Mouse (Mus musculus) natural killer cell, adult 2 months (primary cell): Measurements from ENCODE around the gene Adgrf1.
A peak's percentile ranks its signal among the peaks of the same experiment; 100 is the strongest.
"Not testable (repeated sequence)": the region's sequence is repeated elsewhere in the genome, so short reads cannot be mapped to it uniquely, and the experiment has no call there.

Experiments used
- DNase-seq, 2 experiments: peaks; one replicate each; pipeline ENCODE4 v3.0.0; 2022; ENCODE audit warnings: low spot score in 2 of 2

Gene Adgrf1

GRCm38 (mm10) chr17:43267046-43267749, 2.9 kb upstream of the Adgrf1 start:
- DNase-seq = peak; percentile 5

DNA sequence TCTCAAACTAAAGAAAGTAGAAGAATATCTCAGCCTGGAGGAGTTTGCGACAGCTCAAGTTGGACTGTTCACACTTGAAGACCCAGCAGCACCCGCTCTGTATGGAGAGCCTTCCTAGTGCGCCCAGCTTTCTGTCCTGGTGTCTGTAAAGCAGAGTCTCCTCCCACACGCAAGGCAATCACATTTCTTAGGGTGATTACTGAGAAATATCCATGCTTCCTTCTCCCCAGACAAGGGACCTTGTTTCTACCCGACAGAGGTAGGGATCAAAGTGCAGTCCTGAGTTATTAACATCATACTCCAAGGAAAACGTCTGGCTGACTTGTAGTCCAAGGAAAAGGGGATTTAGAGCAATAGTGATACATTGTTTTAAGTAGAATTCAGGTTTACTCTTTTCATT, 6.1 kb downstream of the Adgrf1 start:
- DNase-seq = no peak

- DNase-seq = no peak
Measured at GRCm38 (mm10) chr17:43277223-43277622, 7.1 kb downstream of the Adgrf1 start.

- no peak for DNase-seq
Measured at GRCm38 (mm10) chr17:43279671-43280070, 9.5 kb downstream of the Adgrf1 start.

DNA sequence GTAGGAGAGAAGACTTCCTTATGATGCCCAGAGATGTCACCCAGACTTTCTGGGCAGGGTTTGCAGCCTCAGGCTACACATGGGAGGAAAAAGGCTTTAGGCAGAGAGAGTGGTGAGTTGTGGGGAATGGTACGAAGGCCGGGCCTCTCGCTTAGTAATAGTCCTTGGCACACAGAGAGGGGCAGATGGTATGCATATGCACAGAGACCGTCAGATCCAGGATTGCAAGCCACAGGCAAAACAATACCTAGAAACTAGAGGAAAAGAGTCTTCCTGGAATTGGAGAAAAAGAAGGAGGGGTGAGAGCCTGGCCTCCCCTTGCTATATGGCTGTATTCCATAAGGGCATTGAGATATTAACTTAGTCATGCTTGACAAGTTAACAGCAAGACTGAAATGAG, 12.2 kb downstream of the Adgrf1 start:
- no peak for DNase-seq

GRCm38 (mm10) chr17:43282828-43283227, 12.7 kb downstream of the Adgrf1 start:
- DNase-seq = no peak

- DNase-seq = no peak
Measured at GRCm38 (mm10) chr17:43299515-43299914, 29.4 kb downstream of the Adgrf1 start.

GRCm38 (mm10) chr17:43325986-43326671, 56.0 kb downstream of the Adgrf1 start:
- no peak for DNase-seq

GRCm38 (mm10) chr17:43326726-43327700, 56.9 kb downstream of the Adgrf1 start:
- DNase-seq = peak in 1 of 2 experiments; percentile 8

DNA sequence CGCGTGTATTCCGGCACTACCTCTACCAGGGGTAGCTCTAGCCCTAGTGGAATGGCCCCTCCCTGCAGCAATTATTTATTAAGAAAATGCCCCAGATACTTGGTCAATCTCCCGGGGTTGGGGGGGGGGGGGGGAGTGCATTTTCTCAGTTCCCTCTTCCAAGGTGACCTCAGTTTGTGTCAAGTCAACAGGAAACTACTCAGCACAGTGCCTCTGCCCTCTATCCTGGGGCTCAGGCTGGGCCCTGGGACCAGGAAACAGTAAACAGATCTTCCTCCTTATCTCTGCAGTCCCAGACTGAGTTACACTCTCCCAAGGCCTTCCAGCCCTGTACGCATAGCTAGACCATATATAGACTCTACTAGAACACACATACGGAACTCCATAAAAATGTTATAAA, 57.7 kb downstream of the Adgrf1 start:
- DNase-seq = no peak

DNA sequence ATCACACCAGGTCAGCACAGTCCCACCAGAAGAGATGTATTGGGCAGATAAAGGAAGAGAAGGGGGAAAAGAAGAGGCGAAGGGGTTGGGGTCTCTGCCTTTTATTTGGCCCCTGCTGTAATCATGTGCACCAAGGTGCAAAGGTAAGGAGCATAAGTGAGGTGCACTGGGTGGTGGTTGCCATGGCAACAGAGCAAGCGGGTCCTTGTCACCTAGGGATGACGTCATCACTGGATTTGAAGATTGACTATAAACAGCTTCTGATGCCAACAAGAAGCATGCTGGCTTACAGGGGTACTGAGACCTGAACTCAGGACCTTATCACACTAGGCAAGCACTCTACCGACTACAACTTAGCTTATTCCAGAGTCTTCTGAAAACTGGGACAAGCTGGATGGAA, 59.1 kb downstream of the Adgrf1 start:
- no peak for DNase-seq

DNA sequence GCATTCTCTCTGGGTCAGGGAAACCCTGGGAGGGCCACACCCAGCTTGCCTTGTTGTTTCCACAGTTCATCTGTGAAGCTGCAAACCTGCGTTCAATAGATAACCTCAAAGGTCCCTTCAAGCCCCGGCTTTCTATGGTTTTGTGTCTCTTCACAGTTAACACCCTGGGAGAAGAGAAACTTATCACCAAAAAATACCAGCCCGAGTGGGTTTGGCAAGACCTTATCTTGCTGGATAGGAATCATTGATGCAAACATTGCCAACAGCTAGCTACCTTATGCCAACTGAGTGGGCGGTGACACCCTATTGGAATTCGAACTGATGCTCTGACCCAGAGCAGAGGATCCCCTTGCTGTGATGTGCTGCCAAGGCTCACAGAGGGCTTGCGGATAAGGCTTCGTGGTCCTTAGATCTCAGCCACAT, 59.6 kb downstream of the Adgrf1 start:
- no peak for DNase-seq

DNA sequence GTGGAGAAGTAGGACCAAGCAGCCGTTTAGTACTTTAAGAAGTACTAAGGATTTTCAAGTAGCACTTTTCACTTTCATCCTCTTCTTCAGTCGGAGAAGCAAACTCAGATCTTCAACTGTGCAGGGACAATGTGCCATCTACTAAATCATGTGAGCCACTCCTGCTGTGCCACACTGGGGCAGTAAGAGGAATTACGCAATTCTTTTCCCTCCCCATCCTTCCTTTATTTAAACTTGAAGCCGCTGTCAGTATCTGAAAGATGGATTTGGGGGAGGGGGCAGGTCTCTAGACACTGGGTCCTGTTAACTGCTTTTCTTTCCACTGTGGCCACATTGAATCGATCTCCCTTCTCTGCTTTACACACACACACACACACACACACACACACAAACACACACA, 62.6 kb downstream of the Adgrf1 start:
- no peak for DNase-seq

DNA sequence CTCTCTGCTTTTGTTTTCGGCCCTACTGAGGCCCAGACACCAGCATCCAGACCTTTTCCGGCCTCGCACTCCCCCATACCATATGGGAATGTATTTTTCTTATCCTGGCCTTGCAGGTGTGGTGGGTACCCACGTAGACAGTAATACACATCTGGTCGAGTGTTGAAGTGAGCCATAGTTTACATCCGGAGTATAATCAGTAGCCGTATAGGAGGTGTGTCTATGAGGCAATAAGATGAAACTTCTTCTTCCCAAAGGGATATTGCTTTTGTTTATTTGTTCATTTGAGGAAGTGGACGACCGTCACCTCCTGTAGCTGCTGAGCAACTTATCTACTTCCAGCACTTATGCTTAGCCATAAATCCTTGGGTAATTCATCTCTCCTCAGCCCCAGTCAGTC, 63.9 kb downstream of the Adgrf1 start:
- no peak for DNase-seq

- no peak for DNase-seq
Measured at GRCm38 (mm10) chr17:43337643-43338042, 67.5 kb downstream of the Adgrf1 start.

DNA sequence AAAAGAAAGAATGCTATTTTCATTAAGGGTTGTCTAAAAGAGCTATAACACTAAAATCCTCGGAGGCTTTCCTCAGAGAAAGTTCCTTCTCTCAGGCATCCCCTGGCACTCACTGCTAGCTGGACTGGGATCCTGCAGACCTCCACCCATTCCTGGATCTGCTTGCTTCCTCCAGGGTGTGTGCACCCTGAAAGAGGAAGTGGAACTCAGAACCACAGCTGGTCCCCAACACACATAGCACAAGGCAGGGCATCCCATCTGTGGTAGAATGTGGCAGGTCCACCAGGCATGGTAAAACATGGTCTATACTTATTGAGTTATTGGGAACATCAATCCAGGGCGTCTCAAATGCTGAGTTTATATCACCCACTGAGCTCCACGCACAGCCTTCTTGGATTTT, 68.2 kb downstream of the Adgrf1 start:
- DNase-seq = no peak

DNA sequence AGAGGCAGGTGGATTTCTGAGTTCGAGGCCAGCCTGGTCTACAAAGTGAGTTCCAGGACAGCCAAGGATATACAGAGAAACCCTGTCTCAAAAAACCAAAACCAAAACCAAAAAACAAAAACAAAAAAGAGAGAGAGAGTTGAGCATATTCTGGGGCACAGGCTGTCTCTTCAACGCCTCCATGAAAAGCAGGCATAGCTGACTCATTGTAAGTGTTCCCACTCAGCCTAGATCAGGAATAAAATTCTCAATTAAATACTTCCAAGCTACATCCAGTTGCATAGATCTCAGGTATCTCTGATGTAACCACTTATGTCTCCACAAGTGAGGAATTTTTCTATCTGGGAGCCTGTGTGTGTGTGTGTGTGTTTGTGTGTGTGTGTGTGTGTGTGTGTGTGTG, 76.4 kb downstream of the Adgrf1 start:
- not testable (repeated sequence) for DNase-seq

DNA sequence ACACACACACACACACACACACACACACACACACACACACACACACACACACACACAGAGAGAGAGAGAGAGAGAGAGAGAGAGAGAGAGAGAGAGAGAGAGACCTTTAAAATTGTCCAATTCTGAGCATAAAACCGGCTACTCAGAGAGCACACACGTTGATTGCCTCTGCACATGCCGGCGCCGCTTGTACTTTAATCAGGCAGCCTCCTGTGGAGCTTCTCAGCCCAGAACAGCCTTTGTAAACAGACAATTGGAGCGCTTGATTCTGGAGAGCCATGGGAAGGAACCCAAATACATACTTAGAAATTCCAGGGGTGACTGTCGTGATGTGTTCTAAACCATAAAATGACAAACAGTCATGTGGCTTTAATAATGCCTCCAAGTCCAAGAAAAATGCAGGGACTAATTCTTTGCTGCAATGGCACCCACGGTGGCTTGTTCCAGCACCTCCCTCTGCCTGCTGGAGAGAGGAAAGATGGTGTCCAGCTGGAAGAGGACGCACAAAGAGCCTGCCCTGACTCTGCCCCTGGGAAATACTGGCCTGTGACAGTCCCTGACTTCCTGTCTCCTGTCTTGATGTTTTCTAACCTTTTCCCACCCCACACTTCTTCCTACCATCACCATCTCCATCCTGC, 87.9 kb downstream of the Adgrf1 start:
- DNase-seq = no peak

- no peak for DNase-seq
Measured at GRCm38 (mm10) chr17:43359826-43360619, 89.9 kb downstream of the Adgrf1 start, which contains the start of gene Adgrf5. Gene Adgrf5 (plus strand): TSS chr17:43360451.

DNA sequence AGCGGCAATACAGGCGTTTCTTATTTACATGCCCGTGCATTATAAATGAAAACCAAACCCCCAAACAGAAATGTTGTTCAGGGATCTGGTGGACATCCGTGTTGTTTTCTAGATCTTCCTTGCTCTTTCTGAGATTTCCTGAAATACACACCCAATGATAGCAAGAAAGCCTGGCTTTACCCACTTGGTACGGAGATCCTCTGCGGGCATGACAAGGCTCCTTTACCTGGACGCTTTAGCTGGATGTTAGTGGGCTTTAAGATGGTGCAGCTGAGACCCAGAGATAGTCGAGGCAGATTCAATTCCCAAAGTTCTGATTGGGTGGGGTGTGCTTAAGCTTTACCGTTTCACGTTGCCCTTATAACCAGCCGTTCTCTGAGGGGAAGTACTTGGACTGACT, 90.9 kb downstream of the Adgrf1 start:
- no peak for DNase-seq

DNA sequence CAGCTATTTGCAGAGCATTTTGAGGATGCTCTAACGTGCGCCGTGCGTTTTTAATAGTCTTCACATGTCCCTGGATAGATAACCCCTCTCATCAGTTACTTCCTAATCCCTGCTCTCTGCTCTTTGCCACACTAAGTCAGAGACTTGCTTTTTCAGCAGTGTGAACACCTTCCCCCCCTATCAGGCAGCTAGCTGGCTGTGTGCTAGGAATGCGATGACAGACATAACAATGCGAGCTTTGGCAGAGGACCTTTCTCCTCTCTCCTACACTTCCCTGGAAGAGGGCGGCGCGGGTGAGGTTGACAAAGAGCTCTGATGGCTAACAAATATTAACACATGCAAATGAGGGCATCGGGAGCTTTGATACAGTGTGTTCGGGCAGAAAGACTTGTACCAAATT, 92.2 kb downstream of the Adgrf1 start:
- no peak for DNase-seq
